Mouse (Mus musculus) neural tube, embryonic 10.5 days (tissue): ENCODE data around the gene Gm9913.

ENCODE experiments used
- DNase-seq: peaks from one replicate; pipeline ENCODE4 v3.0.0-alpha.2; 2017; ENCODE audit warnings: low spot score; ENCODE audit errors: extremely low spot score

Gene Gm9913

GRCm38 (mm10) chr2:125544986-125545385 lies 40.1 kb downstream of the Gm9913 start:
- no peak for DNase-seq

DNA sequence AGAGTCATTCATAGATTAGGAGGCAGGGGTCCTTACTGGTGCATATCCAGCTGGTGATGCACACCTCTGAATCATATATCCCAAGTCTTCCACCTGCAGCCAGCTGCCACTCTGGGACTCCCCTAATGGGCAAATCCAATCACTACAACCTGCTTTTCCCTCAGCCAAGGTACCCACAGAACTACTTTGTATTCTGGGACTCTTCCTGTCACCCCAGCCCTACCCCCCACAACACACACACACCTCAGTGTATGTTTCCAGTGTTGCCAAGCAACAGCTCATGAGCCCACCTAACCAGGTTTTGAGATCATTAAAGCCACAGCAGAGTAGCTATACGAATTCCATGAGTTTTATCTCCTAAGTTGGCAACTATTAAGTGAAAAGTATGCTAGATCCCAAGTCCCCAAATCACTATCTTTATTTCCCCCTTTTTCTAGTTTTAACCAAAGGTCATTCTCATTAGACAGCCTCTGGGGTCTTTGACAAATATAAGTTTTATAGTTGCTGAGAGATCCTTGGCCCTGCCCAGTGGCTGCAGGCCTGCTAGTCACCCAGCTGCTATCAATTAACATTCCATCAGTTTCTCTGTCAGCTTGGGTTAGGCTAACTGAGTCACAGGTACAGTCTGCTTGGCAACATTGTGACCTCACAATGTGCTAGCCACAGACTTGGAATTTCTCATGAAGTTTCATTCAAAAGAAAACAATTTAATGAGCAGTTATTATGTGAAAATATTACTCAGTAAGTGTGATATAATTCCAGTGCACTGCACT lies 44.1 kb downstream of the Gm9913 start:
- no peak for DNase-seq

DNA sequence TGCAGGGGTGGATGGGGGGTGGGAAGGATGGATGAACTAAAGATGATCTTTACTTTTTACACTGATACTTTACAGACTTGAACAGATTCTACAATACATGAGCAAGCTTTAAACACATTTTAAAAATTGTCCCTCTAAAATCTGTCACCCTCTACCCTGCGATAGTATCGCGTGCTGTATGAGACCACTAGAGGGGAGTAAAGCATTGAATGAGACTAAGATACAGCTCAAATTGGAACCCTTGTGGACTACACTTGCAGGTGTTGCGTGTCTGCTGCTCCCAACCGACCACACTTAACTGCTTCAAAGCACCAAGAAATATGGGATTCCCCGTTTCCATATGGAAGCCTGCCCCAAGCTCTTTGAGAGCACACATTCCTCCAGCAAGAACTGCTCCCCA lies 50.9 kb downstream of the Gm9913 start:
- DNase-seq: no peak
